Comparison of ENCODE assay signal across 8 mouse cellular contexts in genomic region chr13:96542901-96543891, GRCm38 (mm10). TPM values are rescaled to one million over a fixed set of nuclear protein-coding genes. Genes with fewer than 3 reads are reported as not detected.
DNase-seq lines count a peak whose midpoint lies in the region; ATAC-seq lines count a peak whose summit lies in the region.

No protein-coding gene starts in this region.

- peak overlapping the region; percentile 90 for H3K9ac ChIP-seq in forebrain, embryonic 15.5 days (replicated peaks)
- H3K9ac ChIP-seq in liver, embryonic 12.5 days = peak overlapping the region; percentile 98

- H3K9me3 ChIP-seq in forebrain, embryonic 15.5 days = no peaks in the 10 kb centered on the region
- no peaks in the 10 kb centered on the region for H3K9me3 ChIP-seq in liver, embryonic 12.5 days (replicated peaks)

- DNase-seq in retina, embryonic 14.5 days (ENCODE audit: low spot score) = peak; percentile 39
- no peak for DNase-seq in retina, postnatal 1 day
- peak; percentile 38 for DNase-seq in adipocyte (ENCODE audit: low spot score)
- peak; percentile 54 for DNase-seq in induced T-regulatory cell, adult 2 months (ENCODE audit: low read depth)
- peak; percentile 5 to 9 for DNase-seq in natural killer cell, adult 2 months (ENCODE audit: low spot score in 2 of 2)
- peak; percentile 63 for DNase-seq in yolk sac, embryonic 10.5 days (ENCODE audit: low spot score)

- peak overlapping the region; percentile 94 for H3K27ac ChIP-seq in forebrain, embryonic 15.5 days (replicated peaks)
- H3K27ac ChIP-seq in liver, embryonic 12.5 days = peak overlapping the region; percentile 89

- no peaks in the 10 kb centered on the region for H3K27me3 ChIP-seq in forebrain, embryonic 15.5 days
- H3K27me3 ChIP-seq in liver, embryonic 12.5 days (replicated peaks) = no peaks in the 10 kb centered on the region

- H3K4me3 ChIP-seq in forebrain, embryonic 15.5 days = peak overlapping the region; percentile 92
- H3K4me3 ChIP-seq in liver, embryonic 12.5 days = peak overlapping the region; percentile 98

- WGBS in forebrain, embryonic 15.5 days = under 1% methylated on average over 58 of the region's 73 CpGs
- under 1% methylated on average over 73 of the region's 73 CpGs for WGBS in liver, embryonic 12.5 days (ENCODE audit: insufficient replicate concordance)

- no peaks in the 10 kb centered on the region for H3K36me3 ChIP-seq in forebrain, embryonic 15.5 days
- no peaks in the 10 kb centered on the region for H3K36me3 ChIP-seq in liver, embryonic 12.5 days

- H3K4me1 ChIP-seq in forebrain, embryonic 15.5 days = peaks cover 15% of the 10 kb centered on the region
- peaks cover 28% of the 10 kb centered on the region for H3K4me1 ChIP-seq in liver, embryonic 12.5 days

- H3K4me2 ChIP-seq in forebrain, embryonic 15.5 days (replicated peaks) = peak overlapping the region; percentile 71
- peak overlapping the region; percentile 89 for H3K4me2 ChIP-seq in liver, embryonic 12.5 days

- peak; percentile 81 for ATAC-seq in forebrain, embryonic 15.5 days (replicated peaks)
- ATAC-seq in liver, embryonic 12.5 days = peak; percentile 64

RNA-seq across cellular contexts. Expression of gene Col4a3bp, which starts 0.8 kb away (rescaled TPM):
- polyA plus RNA-seq in forebrain, embryonic 15.5 days (2015; fragmentation: Nextera tagmentation; extraction: Ambion mirVana) = 7.3 and 7.6 TPM in 2 replicates
- polyA plus RNA-seq in liver, embryonic 12.5 days (2016; fragmentation: Nextera tagmentation; extraction: Ambion mirVana) = 6.7 and 7.5 TPM in 2 replicates

RNA-seq across cellular contexts. Expression of gene Polk, which starts 0.8 kb away (rescaled TPM):
- polyA plus RNA-seq in forebrain, embryonic 15.5 days (2015; fragmentation: Nextera tagmentation; extraction: Ambion mirVana) = 5.5 and 6.3 TPM in 2 replicates
- polyA plus RNA-seq in liver, embryonic 12.5 days (2016; fragmentation: Nextera tagmentation; extraction: Ambion mirVana) = 6.2 and 6.9 TPM in 2 replicates

RNA-seq across cellular contexts. Expression of gene Gm17622, which starts 52.7 kb away (rescaled TPM):
- polyA plus RNA-seq in forebrain, embryonic 15.5 days (2015; fragmentation: Nextera tagmentation; extraction: Ambion mirVana) = not detected in 2 replicates
- not detected in 2 replicates for polyA plus RNA-seq in liver, embryonic 12.5 days (2016; fragmentation: Nextera tagmentation; extraction: Ambion mirVana)
